In genomic region chr10:122842961-122843360, GRCm38 (mm10) we compare ENCODE assay signal across 21 mouse cellular contexts.
"Had no signal": no experiment of that assay in that cellular context is flagged by ENCODE, and none has a peak within 500 bp of the region (broad histone marks: within the 10 kb centered on the region; RNA-seq: fewer than 3 reads in every experiment).

No protein-coding gene starts in this region.

- H3K9ac ChIP-seq: limb, embryonic 12.5 days; limb, embryonic 15.5 days; liver, embryonic 14.5 days; liver, postnatal 0 days; lung, embryonic 14.5 days; midbrain, embryonic 13.5 days had no signal

- H3K4me3 ChIP-seq: layer of hippocampus, adult 2 months; limb, embryonic 12.5 days; limb, embryonic 15.5 days; megakaryocyte, embryonic 14.5 days; midbrain, embryonic 10.5 days; midbrain, embryonic 13.5 days had no signal

- H3K27ac ChIP-seq: kidney, postnatal 0 days; layer of hippocampus, adult 2 months; limb, embryonic 12.5 days; limb, embryonic 15.5 days; liver, embryonic 14.5 days; midbrain, embryonic 10.5 days; midbrain, embryonic 13.5 days; stomach, postnatal 0 days had no signal

- H3K4me2 ChIP-seq: limb, embryonic 12.5 days; limb, embryonic 15.5 days; liver, embryonic 11.5 days; lung, embryonic 14.5 days; midbrain, embryonic 13.5 days had no signal

- DNase-seq: kidney, postnatal 25 days; layer of hippocampus, adult 9-11 months; left cerebral cortex, postnatal 4 days; liver, postnatal 0 days; lung, embryonic 14.5 days; lung, postnatal 36 days; thymus, adult 2 months; thymus, postnatal 14 days; thymus, postnatal 4 days had no signal

- H3K36me3 ChIP-seq: limb, embryonic 12.5 days; limb, embryonic 15.5 days; midbrain, embryonic 10.5 days; midbrain, embryonic 13.5 days had no signal

- ATAC-seq: liver, postnatal 0 days; lung, postnatal 0 days; midbrain, embryonic 13.5 days; midbrain, embryonic 16.5 days had no signal

- H3K27me3 ChIP-seq: limb, embryonic 12.5 days; limb, embryonic 15.5 days; megakaryocyte, embryonic 14.5 days; midbrain, embryonic 13.5 days had no signal

- H3K9me3 ChIP-seq: limb, embryonic 15.5 days; megakaryocyte, embryonic 14.5 days; midbrain, embryonic 10.5 days had no signal
